Mouse (Mus musculus): ENCODE results near the gene Mbd5. TPM values are rescaled to one million over a fixed set of nuclear protein-coding genes. Genes with fewer than 3 reads are reported as not detected.

Gene Mbd5
- total RNA-seq, 2 experiments from 2014 or later: 36.0 to 40.2 TPM

- Histone ChIP-seq H3K4me3 (no peak overlapping the region), H3K27ac (no peak overlapping the region)
- DNase-seq: no peak
- TF ChIP-seq CTCF (IDR thresholded peaks at IDR 0.05): no peak
- intact Hi-C loops (cut with DNase I): no loop called here
Measured at GRCm38 (mm10) chr2:49291709-49292108, 342.4 kb downstream of the Mbd5 start.

GRCm38 (mm10) chr2:49312629-49313447 is 363.5 kb downstream of the Mbd5 start:
- TF ChIP-seq CTCF (IDR thresholded peaks at IDR 0.05): peak; percentile 93
- Histone ChIP-seq H3K4me3 (peak overlapping the region; percentile 72), H3K27ac (peak overlapping the region; percentile 48)
- peak; percentile 81 for DNase-seq
- intact Hi-C loops (cut with DNase I): loop anchor here (2.0 kb wide), 1 partner anchor 404 kb away; no protein-coding TSS in a partner anchor

GRCm38 (mm10) chr2:49333594-49333993 is 384.3 kb downstream of the Mbd5 start:
- intact Hi-C loops (cut with DNase I): no loop called here
- Histone ChIP-seq H3K4me3 (no peak overlapping the region), H3K27ac (no peak overlapping the region)
- no peak for DNase-seq
- no peak for TF ChIP-seq CTCF (IDR thresholded peaks at IDR 0.05)

GRCm38 (mm10) chr2:49335267-49335666 is 386.0 kb downstream of the Mbd5 start:
- no peak for TF ChIP-seq CTCF (IDR thresholded peaks at IDR 0.05)
- intact Hi-C loops (cut with DNase I): no loop called here

GRCm38 (mm10) chr2:49344287-49344686 is 395.0 kb downstream of the Mbd5 start:
- TF ChIP-seq CTCF (IDR thresholded peaks at IDR 0.05): no peak
- intact Hi-C loops (cut with DNase I): no loop called here
- Histone ChIP-seq H3K4me3 (no peak overlapping the region), H3K27ac (no peak overlapping the region)
- DNase-seq: no peak

More at GRCm38 (mm10) chr2:49335267-49335666, 386.0 kb downstream of the Mbd5 start:
- DNase-seq: no peak
- Histone ChIP-seq H3K4me3 (no peak overlapping the region), H3K27ac (no peak overlapping the region)

- Histone ChIP-seq H3K27ac (no peak overlapping the region), H3K4me3 (no peak overlapping the region)
- intact Hi-C loops (cut with DNase I): no loop called here
- no peak for TF ChIP-seq CTCF (IDR thresholded peaks at IDR 0.05)
- DNase-seq: no peak
Measured at GRCm38 (mm10) chr2:49345786-49346185, 396.5 kb downstream of the Mbd5 start.

GRCm38 (mm10) chr2:49349813-49350212 is 400.5 kb downstream of the Mbd5 start:
- no peak for TF ChIP-seq CTCF (IDR thresholded peaks at IDR 0.05)
- peak; percentile 42 for DNase-seq
- Histone ChIP-seq H3K27ac (no peak overlapping the region), H3K4me3 (no peak overlapping the region)
- intact Hi-C loops (cut with DNase I): no loop called here

GRCm38 (mm10) chr2:49350852-49351251 is 401.5 kb downstream of the Mbd5 start:
- intact Hi-C loops (cut with DNase I): no loop called here
- Histone ChIP-seq H3K4me3 (no peak overlapping the region), H3K27ac (no peak overlapping the region)
- DNase-seq: no peak
- no peak for TF ChIP-seq CTCF (IDR thresholded peaks at IDR 0.05)

- TF ChIP-seq CTCF (IDR thresholded peaks at IDR 0.05): no peak
- intact Hi-C loops (cut with DNase I): no loop called here
Measured at GRCm38 (mm10) chr2:49354066-49354465, 404.8 kb downstream of the Mbd5 start.

GRCm38 (mm10) chr2:49355867-49356266 is 406.6 kb downstream of the Mbd5 start:
- DNase-seq: no peak
- no peak for TF ChIP-seq CTCF (IDR thresholded peaks at IDR 0.05)
- intact Hi-C loops (cut with DNase I): loop anchor here (2.0 kb wide), 1 partner anchor 379 kb away; no protein-coding TSS in a partner anchor
- no peak overlapping the region for H3K4me3 ChIP-seq
- H3K27ac ChIP-seq: no peak overlapping the region

More at GRCm38 (mm10) chr2:49354066-49354465, 404.8 kb downstream of the Mbd5 start:
- DNase-seq: no peak
- no peak overlapping the region for H3K4me3 ChIP-seq
- H3K27ac ChIP-seq: no peak overlapping the region

- no peak for TF ChIP-seq CTCF (IDR thresholded peaks at IDR 0.05)
- intact Hi-C loops (cut with DNase I): no loop called here
- H3K27ac ChIP-seq: no peak overlapping the region
Measured at GRCm38 (mm10) chr2:49358128-49358814, 409.0 kb downstream of the Mbd5 start.

GRCm38 (mm10) chr2:49358839-49359520 is 409.7 kb downstream of the Mbd5 start:
- peak; percentile 77 for TF ChIP-seq CTCF (IDR thresholded peaks at IDR 0.05)
- H3K27ac ChIP-seq: no peak overlapping the region
- peak; percentile 59 for DNase-seq
- intact Hi-C loops (cut with DNase I): loop anchor here (1.0 kb wide), 1 partner anchor 368 kb away; no protein-coding TSS in a partner anchor
- no peak overlapping the region for H3K4me3 ChIP-seq

More at GRCm38 (mm10) chr2:49358128-49358814, 409.0 kb downstream of the Mbd5 start:
- no peak overlapping the region for H3K4me3 ChIP-seq
- DNase-seq: no peak
